Mouse (Mus musculus): ENCODE measurements around the gene Coq8b.

Gene Coq8b

GRCm38 (mm10) chr7:27232781-27233281, at the start of gene Coq8b:
Coq8b (plus strand) TSS chr7:27233023.
- DNase-seq, result peak; percentile 95

GRCm38 (mm10) chr7:27184964-27185363, 47.9 kb upstream of the Coq8b start:
- DNase-seq, result peak; percentile 66

GRCm38 (mm10) chr7:27185986-27186385, 46.8 kb upstream of the Coq8b start:
- DNase-seq, result no peak

GRCm38 (mm10) chr7:27189271-27189931, 43.4 kb upstream of the Coq8b start:
- DNase-seq, result no peak

GRCm38 (mm10) chr7:27192434-27192833, 40.4 kb upstream of the Coq8b start:
- no peak for DNase-seq

GRCm38 (mm10) chr7:27193731-27194130, 39.1 kb upstream of the Coq8b start:
- no peak for DNase-seq

DNA sequence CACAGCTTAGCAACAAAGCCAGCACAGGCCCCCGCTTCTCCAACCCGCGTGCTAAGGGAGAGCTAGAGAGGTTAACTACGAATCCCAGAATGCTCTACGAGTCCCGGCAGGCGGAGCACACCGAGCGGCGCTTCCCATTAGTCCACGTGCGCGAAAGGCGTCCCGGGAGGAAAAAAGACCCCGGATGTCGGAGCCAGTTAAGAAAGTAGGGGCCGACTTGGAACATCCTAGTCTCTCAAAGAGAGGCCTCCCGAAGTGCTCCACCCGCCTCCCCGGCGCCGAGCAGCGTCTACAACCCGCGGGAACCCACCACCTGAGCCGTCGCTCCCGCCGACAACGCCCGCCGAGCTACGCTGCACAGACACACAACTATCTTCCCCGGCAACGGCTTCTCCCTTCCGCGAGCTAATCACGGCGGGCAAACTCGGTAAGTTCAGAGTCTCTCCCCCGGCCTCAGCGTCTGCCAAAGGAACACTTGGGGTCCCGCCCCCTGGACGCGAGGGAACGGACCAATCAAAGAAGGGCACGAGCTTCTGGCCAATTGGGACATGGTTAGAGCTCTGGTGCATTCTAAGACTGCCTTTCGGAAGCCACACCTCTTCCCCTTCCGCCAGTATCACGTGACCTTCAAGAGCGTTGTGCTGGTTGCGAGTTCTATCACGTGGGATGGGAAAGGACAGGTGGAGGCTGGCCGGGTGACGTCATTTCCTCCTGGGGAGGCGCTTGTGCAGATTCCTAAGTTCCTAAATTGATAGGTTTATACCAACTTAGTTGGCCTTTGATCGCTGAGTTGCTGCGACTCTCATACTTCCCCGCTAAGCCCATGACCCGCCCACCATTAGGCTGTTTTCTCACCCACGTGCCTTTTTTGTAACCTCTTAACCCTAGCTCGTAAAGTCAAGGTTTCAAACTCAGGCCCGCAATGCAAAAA, 36.9 kb upstream of the Coq8b start, which contains the start of the genes BC024978 and Snrpa:
BC024978 (plus strand) TSS at position 101 of the 931 bp plus-strand sequence.
Snrpa (minus strand) TSS at position 591 of the 931 bp plus-strand sequence.
- DNase-seq, result peak; percentile 94

DNA sequence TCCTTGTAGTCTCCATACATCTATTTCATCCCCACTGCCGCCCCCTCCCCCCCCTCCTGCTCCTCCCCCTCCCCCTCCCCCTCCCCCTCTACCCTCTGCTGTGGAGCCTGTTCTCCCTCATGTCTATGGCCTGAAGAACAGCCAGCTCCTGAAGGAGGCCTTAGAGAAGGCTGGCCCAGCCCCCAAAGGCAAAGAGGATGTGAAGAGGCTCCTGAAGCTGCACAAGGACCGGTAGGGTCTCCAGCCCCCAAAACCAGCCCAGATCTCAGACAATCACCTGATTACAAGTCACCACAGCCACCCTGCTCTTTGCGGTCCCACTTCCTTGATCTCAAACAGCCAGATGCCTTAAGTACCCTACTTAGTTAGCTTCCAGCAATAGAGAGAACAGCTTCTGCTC, 35.7 kb upstream of the Coq8b start:
- no peak for DNase-seq

- DNase-seq, result no peak
Observed at GRCm38 (mm10) chr7:27197634-27198033, 35.2 kb upstream of the Coq8b start.

GRCm38 (mm10) chr7:27198355-27198754, 34.5 kb upstream of the Coq8b start:
- DNase-seq, result no peak

GRCm38 (mm10) chr7:27198779-27199178, 34.0 kb upstream of the Coq8b start:
- no peak for DNase-seq

DNA sequence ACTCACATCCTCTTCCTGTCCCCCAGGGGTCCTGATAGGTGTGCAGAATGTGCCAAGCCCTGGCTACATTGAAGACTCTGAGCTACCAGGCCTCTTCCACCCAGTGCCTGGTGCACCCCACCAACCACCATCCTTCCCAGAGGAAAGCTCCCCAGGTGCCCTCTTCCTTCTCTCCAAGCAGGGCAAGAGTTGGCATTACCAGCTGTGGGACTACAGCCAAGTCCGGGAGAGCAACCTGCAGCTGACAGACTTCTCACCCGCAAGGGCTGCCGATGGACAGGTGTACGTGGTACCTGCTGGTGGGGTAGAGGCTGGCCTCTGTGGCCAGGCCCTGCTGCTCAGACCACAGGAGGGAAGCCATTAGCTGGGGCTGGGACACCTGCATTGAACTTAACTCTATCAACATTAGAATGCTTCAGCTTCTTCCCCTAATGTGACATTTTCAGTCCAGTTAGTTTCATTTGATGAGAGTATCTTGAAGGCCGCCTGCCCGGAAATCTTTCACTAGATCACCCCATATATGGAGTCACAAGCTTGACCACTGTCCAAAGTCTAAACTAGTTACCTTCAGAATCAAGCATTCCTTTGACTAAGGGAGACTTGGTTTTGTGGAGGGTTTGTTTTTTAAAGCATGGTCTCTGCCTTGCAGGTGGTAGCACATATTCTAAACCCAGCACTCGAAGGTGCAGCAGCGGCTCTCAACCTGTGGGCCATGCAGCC, 28.9 kb upstream of the Coq8b start:
- DNase-seq, result no peak

DNA sequence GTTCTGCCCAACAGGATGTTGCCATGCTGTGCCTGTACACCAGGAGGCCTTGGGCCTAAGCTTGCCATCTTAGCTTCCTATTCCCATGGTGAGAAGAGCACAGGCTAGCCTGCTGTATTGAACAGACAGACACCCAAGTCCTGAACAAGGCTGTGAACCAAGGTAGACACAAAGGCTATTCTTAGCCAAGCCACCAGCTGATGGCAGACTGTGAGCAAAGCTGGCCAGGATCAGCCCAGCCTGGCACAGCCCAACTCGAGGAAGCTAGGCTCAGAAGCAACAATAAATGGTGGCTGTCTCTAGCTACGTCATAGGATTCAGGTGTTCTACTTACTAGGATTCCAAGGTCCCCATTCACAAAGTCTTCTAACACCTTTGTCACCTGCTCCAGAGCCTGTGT, 20.2 kb upstream of the Coq8b start:
- no peak for DNase-seq

GRCm38 (mm10) chr7:27218586-27218985, 14.2 kb upstream of the Coq8b start:
- no peak for DNase-seq

GRCm38 (mm10) chr7:27219937-27220336, 12.9 kb upstream of the Coq8b start:
- peak; percentile 29 for DNase-seq

- no peak for DNase-seq
Observed at GRCm38 (mm10) chr7:27221939-27222338, 10.9 kb upstream of the Coq8b start.

DNA sequence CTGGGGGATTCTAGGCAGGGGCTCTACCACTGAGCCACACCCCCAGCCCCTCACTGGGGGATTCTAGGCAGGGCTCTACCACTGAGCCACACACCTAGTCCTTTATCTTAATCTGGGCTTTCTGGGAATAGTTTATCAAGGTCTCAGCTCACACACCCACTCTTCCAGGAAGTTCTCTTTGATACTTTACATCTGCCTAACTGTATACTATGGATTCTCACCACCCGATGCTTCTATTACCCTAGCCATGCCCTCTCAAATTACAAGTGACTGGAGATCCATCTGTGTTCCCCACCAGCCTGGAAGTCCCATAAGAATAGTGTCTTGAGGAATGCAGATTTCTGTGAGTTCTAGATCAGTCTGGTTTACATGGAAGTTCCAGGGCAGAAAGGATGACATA, 10.3 kb upstream of the Coq8b start:
- no peak for DNase-seq

- no peak for DNase-seq
Observed at GRCm38 (mm10) chr7:27224877-27225575, 7.8 kb upstream of the Coq8b start.

DNA sequence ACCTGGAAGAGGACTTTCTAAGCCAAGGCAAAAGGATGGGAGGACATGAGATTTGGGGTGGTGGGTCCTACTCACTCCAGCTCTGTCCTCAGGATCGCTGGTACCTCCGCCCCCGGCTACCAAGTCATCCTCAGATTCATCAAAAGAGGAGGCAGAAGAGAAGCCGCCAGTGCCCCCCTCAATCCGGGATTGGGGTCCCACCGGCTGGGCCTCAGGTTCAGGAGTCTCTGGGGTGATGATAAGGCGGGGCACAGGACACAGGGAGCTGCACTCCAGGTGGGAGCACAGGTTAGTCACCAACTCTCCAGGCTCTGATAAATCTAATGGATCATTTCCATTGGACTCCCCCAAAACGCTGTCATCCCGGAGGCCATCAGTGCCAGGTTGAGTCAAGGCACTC, 5.5 kb upstream of the Coq8b start:
- DNase-seq, result no peak

DNA sequence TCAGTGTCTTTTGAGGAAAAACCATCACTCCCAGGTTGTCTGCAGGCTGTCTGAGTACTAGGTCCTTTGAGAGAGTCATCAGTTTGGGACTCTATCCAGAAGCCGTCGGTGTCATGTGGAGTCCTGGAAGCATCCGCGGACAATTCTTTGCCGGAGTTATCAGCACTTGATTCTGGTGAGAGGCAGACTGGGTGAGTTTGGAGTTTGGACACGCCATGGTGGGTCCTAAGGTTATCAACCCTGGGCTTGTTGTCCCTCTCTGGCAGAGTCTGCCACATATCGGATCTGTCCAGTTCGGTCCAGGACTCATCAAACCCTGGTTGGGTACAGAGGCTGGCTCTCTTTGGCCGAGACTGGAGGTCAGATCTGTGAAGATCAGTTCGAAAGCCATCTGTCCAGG, 5.1 kb upstream of the Coq8b start:
- peak; percentile 22 for DNase-seq

GRCm38 (mm10) chr7:27228281-27228821, 4.5 kb upstream of the Coq8b start, which contains the start of gene Itpkc:
Itpkc (minus strand) TSS chr7:27228661.
- peak; percentile 94 for DNase-seq

- DNase-seq, result no peak
Observed at GRCm38 (mm10) chr7:27228865-27229264, 4.0 kb upstream of the Coq8b start.
